Mouse (Mus musculus): ENCODE results near the gene Slc44a4.
"Not testable (repeated sequence)": the region's sequence is repeated elsewhere in the genome, so short reads cannot be mapped to it uniquely, and the experiment has no call there.

Slc44a4 gene

GRCm38 (mm10) chr17:34946486-34947140, 32.3 kb downstream of the Slc44a4 start:
- ChIA-PET CTCF (interaction anchor here in 3 of 4 experiments (0.6 to 1.3 kb wide), 5 partner anchors 35 to 826 kb away, joined by 3 to 4 read pairs (median 3); partner anchors contain the start of gene Lsm2 (in 1 of the 3)), POLR2A (interaction anchor here (0.5 to 9.1 kb wide), 13 partner anchors 12 to 116 kb away, joined by 3 to 158 read pairs (median 4); partner anchors contain the start of genes Neu1 (in 2 of the 4), C2 (in 1 of the 4), Ehmt2 (in 1 of the 4) and Zbtb12 (in 1 of the 4))

GRCm38 (mm10) chr17:34947606-34948005, 33.3 kb downstream of the Slc44a4 start:
- POLR2A ChIA-PET = interaction anchor here in 3 of 4 experiments (0.8 to 9.1 kb wide), 12 partner anchors 13 to 303 kb away, joined by 3 to 158 read pairs (median 38); partner anchors contain the start of genes Neu1 (in 2 of the 3), C2 (in 1 of the 3), D17H6S53E (in 1 of the 3) and Ehmt2 (in 1 of the 3)

GRCm38 (mm10) chr17:34948721-34949552, 34.7 kb downstream of the Slc44a4 start:
- ChIA-PET CTCF (interaction anchor here (0.6 to 1.7 kb wide), 13 partner anchors 14 to 917 kb away, joined by 3 to 14 read pairs (median 4); no protein-coding TSS in a partner anchor), POLR2A (interaction anchor here (0.5 to 9.1 kb wide), 89 partner anchors 7 to 926 kb away, joined by 3 to 216 read pairs (median 7); partner anchors contain the start of genes Neu1 (in 4 of the 4), Lsm2 (in 3 of the 4), Agpat1 (in 2 of the 4) and Ddx39b (in 2 of the 4))

More at GRCm38 (mm10) chr17:34947606-34948005, 33.3 kb downstream of the Slc44a4 start:
- CTCF ChIA-PET = no interaction called here

GRCm38 (mm10) chr17:34949553-34949969, 35.3 kb downstream of the Slc44a4 start:
- ChIA-PET CTCF (interaction anchor here in 3 of 4 experiments (0.6 to 1.7 kb wide), 9 partner anchors 15 to 327 kb away, joined by 3 to 14 read pairs (median 4); no protein-coding TSS in a partner anchor), POLR2A (interaction anchor here (0.5 to 9.1 kb wide), 117 partner anchors 7 to 994 kb away, joined by 3 to 216 read pairs (median 6); partner anchors contain the start of genes Neu1 (in 4 of the 4), Hspa1b (in 3 of the 4), Lsm2 (in 3 of the 4) and Agpat1 (in 2 of the 4))

- ChIA-PET POLR2A (interaction anchor here (0.6 to 9.1 kb wide), 165 partner anchors 8 to 1127 kb away, joined by 3 to 216 read pairs (median 5); partner anchors contain the start of genes Agpat1 (in 3 of the 4), Lsm2 (in 3 of the 4), Neu1 (in 3 of the 4) and Atf6b (in 2 of the 4)), CTCF (interaction anchor here (0.6 to 1.9 kb wide), 9 partner anchors 19 to 601 kb away, joined by 3 to 6 read pairs (median 3); partner anchors contain the start of genes Lsm2 (in 1 of the 4) and Neu1 (in 1 of the 4))
These were observed 36.5 kb downstream of the Slc44a4 start for GRCm38 (mm10) chr17:34950514-34951455.

GRCm38 (mm10) chr17:34951636-34952377, 37.5 kb downstream of the Slc44a4 start:
- CTCF ChIA-PET = interaction anchor here in 3 of 4 experiments (0.6 to 1.9 kb wide), 48 partner anchors 11 to 581 kb away, joined by 3 to 13 read pairs (median 4); partner anchors contain the start of genes Lsm2 (in 2 of the 3), Neu1 (in 2 of the 3), Atf6b (in 1 of the 3) and C2 (in 1 of the 3)
- POLR2A ChIA-PET = interaction anchor here (0.6 to 9.1 kb wide), 193 partner anchors 9 to 1043 kb away, joined by 3 to 216 read pairs (median 5); partner anchors contain the start of genes Agpat1 (in 3 of the 4), H2-DMa (in 3 of the 4), Hspa1a (in 3 of the 4) and Hspa1l (in 3 of the 4)

- ChIA-PET CTCF (interaction anchor here (0.6 to 1.7 kb wide), 53 partner anchors 11 to 1076 kb away, joined by 3 to 13 read pairs (median 4); partner anchors contain the start of genes Lsm2 (in 2 of the 4), Neu1 (in 2 of the 4), Atf6b (in 1 of the 4) and C2 (in 1 of the 4)), POLR2A (interaction anchor here (0.6 to 9.1 kb wide), 212 partner anchors 10 to 1044 kb away, joined by 3 to 216 read pairs (median 4); partner anchors contain the start of genes Atf6b (in 3 of the 4), D17H6S53E (in 3 of the 4), Ehmt2 (in 3 of the 4) and Hspa1a (in 3 of the 4))
These were observed 38.2 kb downstream of the Slc44a4 start for GRCm38 (mm10) chr17:34952378-34953040.

GRCm38 (mm10) chr17:34953258-34953657, 39.0 kb downstream of the Slc44a4 start:
- CTCF ChIA-PET = interaction anchor here in 3 of 4 experiments (0.7 to 1.7 kb wide), 4 partner anchors 25 to 203 kb away, joined by 7 to 9 read pairs (median 8); partner anchors contain the start of gene Lsm2 (in 1 of the 3)
- POLR2A ChIA-PET = interaction anchor here in 3 of 4 experiments (0.7 to 9.1 kb wide), 31 partner anchors 10 to 701 kb away, joined by 3 to 216 read pairs (median 10); partner anchors contain the start of genes Lsm2 (in 2 of the 3), Gm20547 (in 1 of the 3), Hspa1a (in 1 of the 3) and Hspa1b (in 1 of the 3)

GRCm38 (mm10) chr17:34953904-34954303, 39.6 kb downstream of the Slc44a4 start:
- CTCF ChIA-PET = no interaction called here
- POLR2A ChIA-PET = interaction anchor here in 2 of 4 experiments (0.8 to 1.6 kb wide), 2 partner anchors 20 to 106 kb away, joined by 3 to 5 read pairs; partner anchors contain the start of gene Ddah2 (in 1 of the 2)

- ChIA-PET CTCF (interaction anchor here in 2 of 4 experiments (0.6 to 1.2 kb wide), 3 partner anchors 27 to 1063 kb away, joined by 3 to 5 read pairs (median 3); partner anchors contain the start of gene Lsm2 (in 1 of the 2)), POLR2A (interaction anchor here in 3 of 4 experiments (0.8 to 3.0 kb wide), 15 partner anchors 9 to 614 kb away, joined by 3 to 32 read pairs (median 4); partner anchors contain the start of genes Csnk2b (in 1 of the 3), Ddah2 (in 1 of the 3), Gm20481 (in 1 of the 3) and Gpank1 (in 1 of the 3))
These were observed 40.6 kb downstream of the Slc44a4 start for GRCm38 (mm10) chr17:34954831-34955230.

- CTCF ChIA-PET = interaction anchor here in 2 of 4 experiments (0.5 to 1.3 kb wide), 4 partner anchors 24 to 132 kb away, joined by 3 read pairs; partner anchors contain the start of gene Lsm2 (in 1 of the 2)
- POLR2A ChIA-PET = interaction anchor here in 3 of 4 experiments (0.6 to 3.0 kb wide), 13 partner anchors 8 to 615 kb away, joined by 3 to 32 read pairs (median 4); partner anchors contain the start of genes Lsm2 (in 2 of the 3), Csnk2b (in 1 of the 3), Ddx39b (in 1 of the 3) and Gm20481 (in 1 of the 3)
These were observed 41.6 kb downstream of the Slc44a4 start for GRCm38 (mm10) chr17:34955884-34956283.

- ChIA-PET CTCF (interaction anchor here in 2 of 4 experiments (0.9 to 1.3 kb wide), 2 partner anchors 23 to 131 kb away, joined by 3 read pairs; no protein-coding TSS in a partner anchor), POLR2A (interaction anchor here in 3 of 4 experiments (0.7 to 3.0 kb wide), 13 partner anchors 8 to 285 kb away, joined by 3 to 32 read pairs (median 4); partner anchors contain the start of genes Lsm2 (in 2 of the 3), Csnk2b (in 1 of the 3), Ddx39b (in 1 of the 3) and Gm20481 (in 1 of the 3))
These were observed 42.1 kb downstream of the Slc44a4 start for GRCm38 (mm10) chr17:34956340-34956739.

GRCm38 (mm10) chr17:34957291-34957690, 43.0 kb downstream of the Slc44a4 start:
- POLR2A ChIA-PET = interaction anchor here in 2 of 4 experiments (1.2 to 3.0 kb wide), 4 partner anchors 10 to 24 kb away, joined by 4 to 32 read pairs (median 9); partner anchors contain the start of genes Lsm2 (in 2 of the 2) and Gm20481 (in 1 of the 2)
- CTCF ChIA-PET = not testable (repeated sequence)

GRCm38 (mm10) chr17:34957966-34958365, 43.7 kb downstream of the Slc44a4 start:
- POLR2A ChIA-PET, CTCF ChIA-PET: not testable (repeated sequence)

Data from embryonic stem cell, embryonic (primary cell).